Mouse (Mus musculus) natural killer cell, adult 2 months (primary cell): Measurements from ENCODE around the gene Rbfox1.

Experiments
- DNase-seq, 2 experiments: peaks; one replicate each; pipeline ENCODE4 v3.0.0; 2022; ENCODE audit warnings: low spot score in 2 of 2

The Rbfox1 gene

DNA sequence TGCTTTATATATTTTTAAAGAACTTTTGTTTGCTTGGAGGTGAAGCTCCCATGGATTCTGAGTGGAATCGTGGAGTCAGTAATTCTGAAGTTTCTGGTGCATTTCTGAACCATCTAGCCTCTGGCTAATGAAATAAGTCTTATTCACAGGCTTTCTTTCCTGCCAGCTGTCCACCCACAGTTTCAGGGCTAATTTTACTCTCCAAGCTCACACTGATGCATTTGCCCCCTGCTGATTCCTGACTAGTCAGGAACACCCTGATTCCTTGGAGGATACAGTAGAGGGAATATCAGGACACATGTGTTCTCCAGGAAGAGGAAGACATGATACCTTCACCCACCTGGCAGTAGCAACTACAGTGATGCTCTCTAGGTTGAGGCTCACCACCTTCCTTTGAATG is 763.6 kb downstream of the Rbfox1 start:
- DNase-seq = no peak

DNA sequence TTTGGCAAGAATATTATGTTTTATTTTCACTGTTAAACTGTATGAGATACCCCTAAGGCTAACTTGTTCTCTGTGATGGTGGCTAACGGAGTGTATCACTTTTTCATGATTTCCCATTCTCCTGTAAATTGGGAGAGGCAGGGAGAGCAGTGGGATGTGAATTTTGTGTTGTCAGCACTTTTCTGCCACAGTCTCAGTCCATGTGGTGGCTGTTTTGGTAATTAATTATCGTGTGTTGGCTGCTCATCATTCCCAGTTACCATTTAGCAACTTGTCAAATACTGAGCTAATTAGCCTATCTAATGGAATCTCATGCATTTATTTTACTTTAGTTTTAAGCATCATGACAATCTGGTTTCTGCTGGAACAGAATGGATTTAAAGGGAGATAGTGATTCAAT is 773.4 kb downstream of the Rbfox1 start:
- no peak for DNase-seq

DNA sequence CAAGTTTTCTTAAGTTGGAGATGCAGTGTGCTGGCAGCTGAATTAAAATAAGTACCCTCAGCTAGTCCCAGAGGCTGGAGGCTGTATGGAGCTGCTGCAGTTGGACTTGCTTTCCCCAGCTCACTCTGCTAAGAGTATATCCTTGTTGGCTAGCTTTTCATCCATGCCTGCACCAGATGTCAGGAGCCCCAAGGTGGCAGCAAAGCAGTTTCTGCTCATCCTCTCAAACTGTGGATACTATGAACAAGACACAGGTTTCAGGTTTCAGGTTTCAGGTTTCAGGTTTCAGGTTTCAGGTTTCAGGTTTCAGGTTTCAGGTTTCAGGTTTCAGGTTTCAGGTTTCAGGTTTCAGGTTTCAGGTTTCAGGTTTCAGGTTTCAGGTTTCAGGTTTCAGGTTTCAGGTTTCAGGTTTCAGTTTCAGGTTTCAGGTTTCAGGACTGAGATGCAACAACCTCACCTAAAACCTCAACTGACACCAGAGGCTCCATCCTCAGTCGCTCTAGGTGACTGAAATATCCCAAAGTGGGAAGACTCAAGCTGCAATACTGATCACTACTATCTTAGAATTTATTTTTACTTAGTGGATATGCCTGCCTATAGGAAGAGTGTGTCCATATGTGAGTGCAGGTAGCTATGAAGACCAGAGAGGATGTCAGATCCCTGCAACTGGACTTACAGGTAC is 801.1 kb downstream of the Rbfox1 start:
- DNase-seq = no peak

DNA sequence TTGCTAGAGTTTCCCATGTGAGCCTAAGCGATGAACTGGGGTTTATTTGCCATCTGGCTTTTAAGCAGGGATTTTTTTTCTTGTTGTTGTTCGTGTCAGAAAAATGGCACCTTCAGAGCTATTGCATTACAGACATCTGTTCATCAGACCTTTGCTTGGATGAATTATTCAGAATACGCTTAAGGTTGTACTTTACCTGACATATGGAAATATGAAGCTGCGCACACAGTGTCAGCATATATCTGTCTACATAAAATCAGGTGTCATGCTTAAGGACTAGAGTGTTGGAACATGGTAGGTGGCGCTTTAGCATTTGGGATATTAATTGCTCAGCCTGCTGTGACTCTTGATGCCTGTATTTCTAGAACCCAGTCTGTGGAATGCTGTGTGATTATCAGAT is 819.7 kb downstream of the Rbfox1 start:
- no peak for DNase-seq

DNA sequence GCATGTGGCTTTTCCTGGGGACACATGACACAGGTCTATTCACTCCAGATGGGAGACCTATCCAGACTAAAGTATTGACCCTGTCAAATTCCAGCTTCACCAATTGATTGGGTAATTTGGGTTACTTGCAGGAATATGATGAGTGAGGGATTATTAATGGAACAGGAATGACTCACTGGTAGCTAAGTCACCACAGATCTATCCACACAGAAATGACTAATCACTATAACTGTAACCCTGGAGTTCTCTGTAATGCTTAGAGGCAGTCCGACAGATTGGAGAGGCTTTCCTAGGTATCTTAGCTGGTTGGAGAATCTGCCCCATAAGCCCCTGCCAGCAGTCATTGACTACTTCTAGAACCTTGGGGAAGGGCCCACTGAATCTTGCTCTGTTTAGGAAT is 827.2 kb downstream of the Rbfox1 start:
- DNase-seq = no peak

DNA sequence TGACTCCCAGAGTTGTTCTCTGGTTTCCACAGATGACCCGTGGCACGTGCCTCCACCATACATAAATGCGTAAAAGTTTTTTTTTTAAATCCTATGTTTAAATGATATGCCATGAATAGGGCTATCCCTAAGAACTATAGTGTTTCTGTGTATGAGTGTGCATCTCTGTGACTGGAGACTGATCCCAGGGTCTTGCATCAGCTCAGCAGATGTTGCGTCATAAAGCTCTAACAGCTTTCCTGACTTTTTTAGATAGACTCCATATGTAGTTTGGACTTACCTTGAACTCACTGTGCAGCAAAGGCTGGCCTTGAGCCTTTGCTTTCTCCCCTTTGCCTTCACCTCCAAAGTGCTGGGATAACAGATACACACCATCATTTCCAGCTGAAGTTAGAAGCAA is 830.1 kb downstream of the Rbfox1 start:
- no peak for DNase-seq

DNA sequence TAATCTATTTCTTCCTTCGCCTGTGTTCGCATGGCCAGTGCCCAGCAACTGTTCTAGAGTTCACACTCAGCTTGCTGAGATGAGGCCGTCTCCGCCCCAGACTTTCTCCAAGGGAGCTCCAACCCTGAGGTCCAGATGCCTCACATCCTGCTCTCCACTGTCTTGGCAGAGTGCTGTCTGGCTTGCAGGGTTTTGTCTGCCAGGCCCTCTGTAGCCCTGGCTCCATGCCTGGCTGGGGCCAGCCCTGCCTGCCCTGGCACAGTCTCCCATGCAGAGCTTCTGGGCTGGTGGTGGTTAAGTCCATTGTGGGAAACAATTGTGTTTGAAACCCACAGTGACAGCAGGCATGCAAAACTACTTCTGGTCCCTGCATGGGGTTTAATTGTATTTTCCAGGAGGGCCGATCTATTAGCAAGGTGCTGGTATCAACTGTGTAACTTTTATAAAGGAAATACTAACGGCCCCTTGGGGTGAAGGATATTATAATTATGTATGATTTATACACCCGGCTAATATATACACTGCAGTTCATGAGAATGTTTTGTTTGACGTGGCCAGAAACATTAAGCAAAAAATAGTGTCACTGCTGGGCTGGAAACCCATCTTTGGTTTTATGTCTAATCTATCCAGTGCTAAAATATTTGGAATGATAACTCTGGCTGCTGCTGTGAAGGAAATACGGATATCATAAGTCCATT is 831.2 kb downstream of the Rbfox1 start:
- DNase-seq = no peak

DNA sequence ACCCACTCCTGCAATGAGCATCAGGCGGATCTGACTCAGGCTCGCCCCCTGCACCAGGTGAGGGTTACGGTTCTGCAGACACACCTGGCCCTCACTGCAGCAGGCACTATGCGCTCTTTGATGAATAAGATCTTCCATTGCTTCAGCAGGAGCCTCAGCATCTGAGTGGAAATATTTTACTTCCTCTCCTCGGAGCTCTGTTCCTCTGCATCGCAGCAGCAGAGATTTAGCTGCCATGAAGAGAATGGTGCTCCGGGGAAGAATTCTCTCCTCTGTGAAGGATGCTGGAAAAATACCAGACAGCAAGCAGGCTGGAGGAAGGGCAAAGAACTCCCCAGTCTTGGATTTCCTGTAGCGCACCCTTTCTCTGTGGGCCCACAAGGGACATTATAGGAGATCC is 833.9 kb downstream of the Rbfox1 start:
- no peak for DNase-seq

DNA sequence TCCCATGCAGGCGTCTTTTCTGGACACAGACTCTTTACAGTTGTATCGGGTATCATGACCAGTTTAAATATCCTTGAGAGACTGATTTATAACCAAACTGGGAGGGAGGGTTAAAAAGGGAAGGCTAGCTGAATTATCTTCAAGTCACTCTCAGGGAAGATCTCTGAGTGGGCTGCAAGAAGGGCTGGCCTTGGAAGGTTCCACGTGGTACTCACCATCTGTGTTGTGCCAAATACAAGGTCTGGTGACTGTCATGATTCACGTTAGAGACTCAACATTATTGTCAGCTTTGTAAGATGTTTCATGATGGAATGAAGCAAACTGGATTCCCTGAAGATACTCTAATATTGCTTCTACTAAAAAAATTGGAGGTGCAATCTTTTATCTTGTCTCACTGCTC is 847.5 kb downstream of the Rbfox1 start:
- DNase-seq = no peak

DNA sequence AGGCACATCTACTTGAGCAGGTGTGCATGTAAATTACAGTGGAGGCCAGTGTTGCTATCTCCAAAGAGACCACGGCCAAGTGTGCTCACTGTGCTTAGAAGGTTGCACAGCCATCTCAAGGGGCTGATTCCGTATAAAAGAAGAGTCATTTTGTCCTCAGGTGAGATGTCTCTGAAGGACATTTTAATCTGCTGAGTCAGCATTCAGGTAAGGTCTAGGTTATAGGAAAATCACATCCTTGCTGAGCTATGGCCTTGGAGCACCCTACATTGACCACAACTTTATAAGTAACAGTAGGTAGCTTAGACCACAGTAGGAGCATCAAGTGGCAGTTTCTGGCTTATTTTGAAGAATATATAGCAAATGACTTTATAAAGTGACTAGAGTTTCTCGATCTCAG is 848.3 kb downstream of the Rbfox1 start:
- DNase-seq = no peak

DNA sequence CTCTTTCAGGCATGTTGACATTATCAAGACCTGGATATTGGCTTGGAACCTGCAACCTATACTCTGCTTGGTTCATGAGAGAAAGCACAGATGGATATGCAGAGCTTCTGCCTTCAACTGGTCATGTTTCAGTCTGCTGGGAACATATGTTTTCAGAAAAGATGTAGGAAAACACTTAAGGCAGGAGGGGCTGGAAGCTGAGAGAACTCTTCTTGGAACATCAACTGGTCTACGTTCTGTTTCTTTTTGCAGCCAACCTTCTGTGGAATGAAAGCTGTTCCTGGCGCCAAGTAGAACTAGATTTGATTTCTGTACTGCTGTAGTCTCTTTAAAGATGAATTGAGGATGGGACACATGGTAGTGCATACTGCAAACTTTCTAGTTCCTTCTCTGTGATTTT is 851.4 kb downstream of the Rbfox1 start:
- DNase-seq = no peak

DNA sequence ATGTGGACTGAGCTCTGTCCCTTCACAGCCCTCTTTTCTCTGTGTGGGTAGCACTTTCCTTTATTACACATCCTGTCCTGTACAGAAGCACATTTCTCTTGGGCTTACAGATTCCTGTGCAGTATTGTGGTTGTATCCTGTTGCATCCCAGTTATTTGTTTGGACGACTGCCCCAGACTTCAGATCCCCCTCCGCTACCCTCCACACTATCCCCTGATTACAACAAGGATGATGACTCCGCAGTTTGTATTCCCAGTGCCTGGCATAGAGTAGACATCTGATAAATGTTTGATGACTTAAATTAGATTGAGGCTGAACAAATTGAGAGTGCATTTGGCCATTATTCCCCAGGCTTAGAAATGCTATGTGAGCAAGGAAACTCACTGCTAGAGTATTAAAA is 851.8 kb downstream of the Rbfox1 start:
- no peak for DNase-seq

DNA sequence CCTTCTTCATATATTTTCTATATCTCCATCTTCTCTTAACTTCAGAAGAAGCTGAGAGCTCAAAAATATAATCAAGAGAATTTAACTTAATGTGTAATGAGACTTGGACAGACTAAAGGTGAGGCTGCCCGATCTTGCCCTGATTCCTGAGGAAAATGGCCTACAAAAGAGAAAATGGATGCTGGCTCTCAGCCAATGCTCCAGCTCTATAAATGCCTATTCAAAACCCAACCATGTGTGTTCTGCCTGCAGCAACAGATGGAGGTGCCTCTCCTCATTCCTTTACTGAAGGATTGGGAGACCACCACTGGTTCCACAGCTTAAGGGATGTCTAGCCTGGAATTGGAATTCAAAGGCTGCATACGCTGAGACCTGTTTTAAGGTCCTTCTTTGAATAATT is 861.0 kb downstream of the Rbfox1 start:
- DNase-seq = no peak

DNA sequence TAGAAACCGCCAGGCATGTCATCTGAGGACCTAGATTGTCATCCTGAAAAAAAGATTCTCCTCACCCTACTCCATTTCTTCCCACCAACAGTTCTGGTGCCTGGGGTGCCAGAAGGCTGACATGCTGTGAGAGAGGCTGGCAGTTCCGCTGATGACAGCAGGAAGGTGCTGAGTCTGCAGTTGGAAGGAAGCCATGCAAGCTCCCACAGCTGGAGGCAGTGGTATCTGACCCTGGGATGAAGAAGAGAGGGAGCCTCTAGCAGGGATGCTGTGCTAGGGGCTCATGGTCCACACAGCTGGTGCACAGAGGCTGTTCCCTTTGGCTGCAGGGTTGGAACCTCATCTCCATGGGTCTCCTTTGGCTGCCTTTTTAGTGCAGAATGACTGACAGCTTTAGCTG is 865.3 kb downstream of the Rbfox1 start:
- no peak for DNase-seq

DNA sequence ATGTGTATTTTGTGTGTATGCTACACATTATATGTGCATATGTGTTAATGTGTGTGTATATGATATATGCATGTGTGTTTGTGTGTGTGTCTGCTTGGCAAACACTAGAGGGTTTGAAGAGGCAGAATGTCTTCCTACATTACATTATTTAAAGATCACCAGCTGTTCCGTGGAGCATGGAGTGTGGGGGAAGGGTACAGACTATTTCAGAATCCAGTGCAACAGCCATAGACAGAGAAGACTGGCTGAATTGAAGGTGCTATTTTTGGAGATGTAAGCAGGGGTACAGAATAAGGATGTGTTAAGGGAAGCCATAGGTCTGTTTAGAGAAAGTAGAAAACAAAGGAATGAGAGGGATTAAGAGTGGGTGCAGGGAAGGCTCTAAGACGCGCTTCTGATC is 869.7 kb downstream of the Rbfox1 start:
- DNase-seq = no peak

DNA sequence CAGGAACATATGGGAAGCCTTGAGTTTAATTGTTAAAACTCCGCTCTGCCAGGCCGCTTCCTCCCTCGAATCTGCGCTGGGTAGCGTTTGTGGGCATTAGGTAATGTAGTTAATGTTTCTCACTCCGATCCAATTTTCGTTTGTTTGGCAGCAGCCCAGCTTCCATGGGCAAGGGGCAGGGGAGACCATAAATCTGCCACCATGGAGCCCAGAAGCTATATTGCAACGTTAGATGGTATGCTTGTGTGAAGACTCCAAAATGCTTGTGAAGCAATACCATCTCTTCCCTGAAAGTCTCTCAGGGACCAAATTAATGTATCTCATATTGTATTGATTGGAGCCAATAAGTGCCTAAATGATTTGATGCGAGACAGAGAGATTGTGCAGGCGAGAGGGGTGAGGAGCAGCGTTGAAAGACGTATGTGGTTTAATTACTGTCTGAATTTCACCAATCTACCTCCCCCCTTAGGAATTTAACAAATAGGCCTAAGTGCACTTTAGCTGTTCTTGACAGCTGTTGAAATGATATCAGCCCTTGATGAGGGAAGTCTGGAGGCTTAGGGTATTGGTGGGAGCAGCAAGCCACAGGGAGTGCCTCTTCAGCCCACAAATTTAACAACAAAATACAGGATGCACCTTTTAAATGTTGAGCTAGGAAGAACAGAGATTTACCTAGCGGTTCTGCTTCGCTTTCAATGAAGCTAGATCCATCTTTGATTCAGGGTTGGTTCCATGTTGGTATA is 884.5 kb downstream of the Rbfox1 start:
- DNase-seq = no peak

DNA sequence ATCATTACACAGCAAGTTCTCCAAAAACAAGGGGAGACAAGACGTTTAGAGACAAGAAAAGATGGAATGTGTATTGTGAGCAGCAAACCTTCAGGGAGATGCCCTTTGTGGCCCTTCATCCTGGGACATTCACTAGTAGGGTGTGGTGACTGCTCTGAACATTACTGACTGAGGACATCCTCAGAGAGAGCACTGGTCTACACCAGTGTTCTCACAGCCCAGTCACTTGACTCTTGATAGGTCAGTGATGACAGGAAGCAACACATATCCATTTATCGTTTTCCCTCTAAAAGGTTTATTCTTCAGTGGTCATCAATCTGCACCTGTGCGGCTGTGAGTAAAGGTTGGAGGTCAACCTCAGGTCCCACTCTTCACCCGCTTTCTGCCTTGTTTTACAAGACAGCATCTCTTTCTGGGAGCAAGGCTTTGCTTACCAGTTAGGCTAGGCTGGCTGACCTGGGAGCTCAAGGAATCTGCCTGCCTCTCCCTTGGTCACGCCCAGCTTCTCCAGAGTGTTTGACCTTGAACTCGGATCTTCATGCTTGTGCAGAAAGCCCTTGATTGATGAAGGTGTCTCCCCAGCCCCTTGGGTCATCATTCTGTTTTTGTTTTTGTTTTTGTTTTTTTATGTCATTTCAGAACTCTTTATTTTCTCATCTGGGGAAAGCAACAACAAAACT is 892.5 kb downstream of the Rbfox1 start:
- DNase-seq = no peak

DNA sequence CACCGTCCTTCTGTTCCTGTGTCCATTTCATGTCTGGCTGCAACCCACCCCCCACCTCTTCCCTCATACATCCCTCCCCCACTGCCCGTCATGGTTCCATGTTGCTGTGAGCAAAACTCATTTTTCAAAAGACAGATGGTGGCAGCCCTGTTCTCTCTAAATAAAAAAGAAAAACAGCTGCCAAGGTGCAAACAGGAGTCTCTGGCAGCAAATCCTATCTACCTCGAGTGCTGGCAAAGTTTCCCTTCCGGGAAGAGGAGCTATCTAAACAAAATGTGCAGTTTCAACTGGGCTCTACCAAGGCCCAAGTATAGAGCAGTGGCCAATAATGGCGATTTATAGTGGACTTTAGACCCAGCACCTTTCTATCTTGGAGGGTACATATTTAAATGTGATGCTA is 899.0 kb downstream of the Rbfox1 start:
- no peak for DNase-seq

DNA sequence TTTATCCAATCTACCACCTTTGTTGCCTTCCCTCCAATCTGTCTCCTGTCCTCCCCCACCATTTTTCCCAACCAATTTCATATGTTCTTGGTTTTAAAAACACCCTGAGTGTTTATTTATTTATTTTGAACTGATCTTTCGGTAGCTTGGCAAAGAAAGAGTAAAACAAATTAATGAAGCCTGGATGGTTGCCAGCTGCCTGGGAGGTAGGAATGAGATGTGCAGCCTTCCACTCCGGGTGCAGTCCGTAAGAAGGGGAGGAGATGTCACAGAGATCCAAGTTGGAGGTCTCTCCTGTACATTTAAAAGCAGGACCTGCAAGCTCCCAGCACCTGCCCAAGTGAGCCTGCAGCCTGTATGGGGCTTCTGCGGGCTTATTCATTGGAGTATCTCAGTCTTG is 899.9 kb downstream of the Rbfox1 start:
- no peak for DNase-seq

DNA sequence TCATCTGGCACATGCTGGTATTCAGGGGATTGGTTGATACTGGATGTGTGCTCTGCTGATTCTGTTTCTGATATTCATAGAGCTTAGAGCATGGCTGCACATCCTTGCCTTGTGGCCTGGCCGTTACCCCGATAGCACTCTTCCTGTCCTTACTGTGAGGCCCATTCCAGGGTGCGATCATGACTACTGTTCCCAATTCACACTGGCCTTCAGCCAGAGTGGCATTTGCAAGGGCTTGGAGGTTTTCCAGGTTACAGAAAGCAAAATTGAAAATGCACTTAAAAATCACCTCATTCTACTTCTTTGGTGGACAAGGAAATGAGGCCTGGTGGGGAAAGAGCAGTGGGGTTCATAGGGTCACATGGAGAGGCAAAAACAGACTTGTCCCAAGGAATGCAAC is 906.1 kb downstream of the Rbfox1 start:
- no peak for DNase-seq

DNA sequence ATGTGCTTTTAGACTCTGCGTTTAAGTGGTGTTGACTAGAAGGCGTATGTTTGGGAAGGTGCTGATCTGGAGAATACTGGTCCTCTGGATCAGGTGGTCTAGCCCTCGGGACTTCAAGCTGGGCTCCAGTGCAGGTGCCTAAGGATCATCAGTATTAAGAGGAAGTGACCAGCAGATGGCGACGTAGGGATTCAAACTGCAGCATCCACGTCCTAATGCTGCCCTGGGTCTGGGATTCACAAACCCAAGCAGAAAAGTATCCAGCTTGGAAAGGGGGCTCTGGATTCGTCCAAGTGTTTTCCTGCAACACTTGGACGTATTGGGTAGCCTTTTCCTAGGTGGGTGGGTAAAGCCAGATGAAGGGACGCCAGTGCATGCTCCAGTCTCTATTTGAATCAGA is 906.5 kb downstream of the Rbfox1 start:
- DNase-seq = no peak

DNA sequence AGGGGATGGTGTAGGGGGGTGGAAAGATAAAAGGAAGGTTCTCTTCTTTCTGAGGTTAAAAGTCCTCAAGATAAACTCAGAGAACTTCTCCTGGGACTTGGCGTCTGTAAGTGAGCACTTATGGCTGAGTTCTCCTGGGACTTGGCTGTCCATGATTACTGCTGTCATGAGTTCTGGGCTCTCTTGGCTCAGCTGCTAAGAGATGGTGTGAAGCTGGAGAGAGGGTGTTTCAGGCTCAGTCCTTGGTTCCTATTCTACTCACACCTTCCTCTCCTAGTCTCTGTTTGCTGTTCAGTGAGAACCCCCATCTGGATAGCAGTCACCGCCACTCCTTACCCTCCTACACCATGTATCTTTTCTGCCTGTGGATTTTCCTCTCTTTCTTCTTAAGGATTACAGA is 921.1 kb downstream of the Rbfox1 start:
- DNase-seq = no peak

DNA sequence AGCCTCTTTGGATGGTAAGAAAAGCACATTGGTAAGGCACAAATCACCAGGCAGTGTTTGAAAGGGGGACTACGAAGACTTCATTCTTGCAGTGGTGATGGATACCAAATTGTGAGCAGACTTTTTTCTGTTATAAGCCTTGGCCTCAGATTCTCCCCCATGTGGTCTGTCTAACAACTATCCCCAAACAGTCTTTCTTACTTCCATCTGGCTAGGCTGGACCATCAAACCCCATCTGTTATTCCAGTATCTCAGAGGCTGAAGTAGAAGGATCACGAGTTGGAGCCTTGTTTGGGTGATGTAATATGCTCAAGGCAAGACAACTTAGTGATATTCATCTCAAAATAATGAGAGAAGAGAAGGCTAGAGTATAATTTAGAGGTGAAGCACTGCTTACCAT is 922.7 kb downstream of the Rbfox1 start:
- no peak for DNase-seq
